Mouse (Mus musculus) left cerebral cortex, adult 2 months (tissue): ENCODE measurements around the gene Btd. TPM values are rescaled to one million over a fixed set of nuclear protein-coding genes. Genes with fewer than 3 reads are reported as not detected.
A peak's percentile ranks its signal among the peaks of the same experiment; 100 is the strongest.

Source experiments
- DNase-seq, 2 experiments: peaks; one replicate each; pipeline ENCODE4 v3.0.0; 2021 to 2022; ENCODE audit warnings: low spot score in 2 of 2, mixed read lengths in 1 of 2; ENCODE audit errors: extremely low spot score in 1 of 2
- H3K27ac ChIP-seq: fragments of 200-600 bp; 2 replicates; pipeline ENCODE4 v1.8.1; 2022
- H3K4me3 ChIP-seq: fragments of 200-600 bp; 2 replicates; pipeline ENCODE4 v1.8.1; 2022
- CTCF ChIP-seq: fragments of 200-600 bp; IDR thresholded peaks from 2 replicates; pipeline ENCODE4 v1.8.1; 2022; ENCODE audit warnings: antibody characterized with exemption, mild to moderate bottlenecking, moderate library complexity
- intact Hi-C: fragments of 180-260 bp; cut with DNase I; formaldehyde crosslinking; loops from one replicate; pipeline ENCODE4 v1.15.1; 2025
- total RNA-seq, 2 experiments: library from RNA; stranded (reverse); gene quantifications; 2 replicates each; pipeline ENCODE4 v1.2.3; 2021

Btd gene
- total RNA-seq, 2 experiments from 2014 or later = 8.4 to 8.8 TPM

DNA sequence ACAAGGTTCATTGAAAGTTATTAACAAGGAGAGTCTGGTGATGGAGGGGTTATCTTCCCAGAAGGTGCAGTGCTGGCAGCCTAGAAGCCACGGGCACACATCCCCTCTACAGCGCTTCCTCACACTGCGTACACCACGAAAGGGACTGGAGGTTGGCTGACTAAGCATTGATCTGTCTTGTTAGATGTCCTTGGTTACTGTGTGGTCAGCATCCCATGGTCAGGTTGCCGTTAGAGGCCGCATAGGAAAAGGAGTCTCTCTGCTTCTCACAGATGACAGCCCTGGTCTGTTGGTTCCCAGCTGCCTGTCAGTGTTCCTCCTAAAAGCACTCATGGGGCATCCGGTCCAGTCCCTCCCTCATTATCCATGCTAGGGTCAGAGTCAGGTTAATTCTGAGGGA lies 10.4 kb downstream of the Btd start:
- DNase-seq = no peak
- intact Hi-C loops = no loop called here
- TF ChIP-seq CTCF = no peak
- Histone ChIP-seq H3K27ac (no peak overlapping the region), H3K4me3 (no peak overlapping the region)

DNA sequence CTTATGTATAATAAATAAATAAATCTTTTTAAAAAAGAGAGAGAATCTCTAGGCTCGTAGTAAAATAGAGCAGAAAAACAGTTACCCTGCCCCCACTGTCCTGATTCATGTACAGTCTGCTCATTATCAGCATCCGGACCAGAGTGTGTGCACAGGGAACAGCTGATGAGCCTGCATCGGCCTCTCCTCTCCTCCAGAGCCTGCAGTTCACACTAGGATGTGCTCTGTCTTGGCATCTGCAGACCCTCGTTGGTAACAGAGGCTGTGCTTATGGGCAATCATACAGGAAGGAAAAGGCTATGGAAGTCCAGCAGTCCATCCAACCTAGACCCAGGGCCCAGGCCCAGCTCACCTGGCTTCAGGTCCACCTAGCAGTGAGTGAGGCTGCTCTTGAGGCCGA lies 11.3 kb downstream of the Btd start:
- DNase-seq = no peak
- TF ChIP-seq CTCF = no peak
- Histone ChIP-seq H3K27ac (no peak overlapping the region), H3K4me3 (no peak overlapping the region)
- intact Hi-C loops = no loop called here

DNA sequence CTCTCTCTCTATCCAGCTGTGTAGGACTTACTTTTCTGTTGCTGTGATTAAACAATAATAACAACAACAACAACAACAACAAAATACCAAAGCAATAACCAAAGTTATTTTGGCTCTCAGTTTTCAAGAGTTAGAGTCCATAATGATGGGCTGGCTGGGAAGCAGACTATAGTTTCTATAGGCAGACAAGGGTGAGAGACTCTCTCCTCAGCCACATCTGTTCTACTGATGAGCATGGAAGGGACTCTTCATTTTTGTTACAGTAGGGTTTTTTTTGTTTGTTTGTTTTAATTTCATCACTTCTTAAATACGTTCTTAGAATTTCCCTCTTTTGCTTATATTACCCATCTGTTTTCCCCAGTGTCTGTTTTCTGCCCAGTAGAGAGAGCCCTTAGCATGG lies 11.8 kb downstream of the Btd start:
- DNase-seq = no peak
- intact Hi-C loops = no loop called here
- Histone ChIP-seq H3K4me3 (no peak overlapping the region), H3K27ac (no peak overlapping the region)
- TF ChIP-seq CTCF = no peak

DNA sequence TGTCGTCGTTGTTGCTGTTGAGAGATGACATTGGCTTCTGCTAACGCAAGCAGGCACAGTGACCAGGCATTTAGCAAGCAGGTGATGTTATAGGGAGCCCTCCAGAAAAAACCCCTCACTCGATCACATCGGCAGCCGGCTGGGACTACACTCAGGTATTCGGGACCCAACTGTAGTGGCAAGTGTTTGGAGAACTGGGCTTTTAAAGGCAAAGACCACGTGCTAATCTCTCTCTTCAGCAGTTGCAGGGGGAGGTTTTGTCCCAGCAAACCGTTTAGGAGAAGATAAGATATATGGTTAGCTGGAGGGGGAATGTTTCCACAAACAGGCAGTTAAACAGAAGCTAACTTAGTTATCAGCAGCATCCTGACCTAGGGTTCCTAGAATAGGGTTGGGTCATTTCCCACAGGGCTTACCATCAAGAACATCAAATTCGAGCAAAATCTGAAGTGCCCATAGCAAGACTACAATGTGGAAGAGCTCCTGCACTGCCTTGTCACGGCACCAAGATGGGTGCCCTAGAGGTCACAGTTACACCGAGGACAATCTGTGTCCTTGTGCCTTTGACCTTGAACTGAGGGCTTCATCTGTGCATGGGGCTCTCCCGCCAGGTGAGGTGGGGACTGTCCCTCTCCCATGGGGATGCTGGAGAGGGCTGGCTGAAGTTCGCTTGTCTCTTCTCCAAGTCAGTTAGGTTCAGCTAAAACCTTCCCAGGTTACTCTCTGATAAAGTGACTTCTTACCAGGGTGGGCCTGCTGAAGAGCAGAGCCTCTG lies 12.5 kb downstream of the Btd start:
- no peak for TF ChIP-seq CTCF
- no peak overlapping the region for H3K27ac ChIP-seq
- H3K4me3 ChIP-seq = no peak overlapping the region
- intact Hi-C loops = no loop called here
- DNase-seq = no peak

DNA sequence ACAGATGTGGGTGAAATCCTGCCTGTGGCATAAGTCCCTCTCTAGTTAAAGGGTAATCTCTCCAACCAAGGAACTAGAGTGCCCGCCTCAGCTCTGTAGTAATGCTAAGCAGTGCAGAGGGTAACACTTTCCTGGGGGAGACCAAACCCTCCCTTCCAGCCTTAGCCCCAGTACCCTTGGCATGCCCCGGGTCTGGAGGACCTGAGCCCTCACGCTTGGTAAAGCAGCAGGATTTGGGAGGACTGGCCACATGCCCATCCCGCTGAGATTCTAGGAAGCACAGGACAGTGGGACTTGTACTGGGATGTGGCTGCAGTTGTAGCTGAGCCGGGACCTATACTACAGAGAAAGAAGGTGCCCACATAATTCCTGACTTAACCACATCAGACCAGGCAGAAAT lies 14.0 kb downstream of the Btd start:
- intact Hi-C loops = loop anchor here (5.0 kb wide), 2 partner anchors 287 to 422 kb away; no protein-coding TSS in a partner anchor
- H3K4me3 ChIP-seq = no peak overlapping the region
- DNase-seq = no peak
- no peak for TF ChIP-seq CTCF
- no peak overlapping the region for H3K27ac ChIP-seq

DNA sequence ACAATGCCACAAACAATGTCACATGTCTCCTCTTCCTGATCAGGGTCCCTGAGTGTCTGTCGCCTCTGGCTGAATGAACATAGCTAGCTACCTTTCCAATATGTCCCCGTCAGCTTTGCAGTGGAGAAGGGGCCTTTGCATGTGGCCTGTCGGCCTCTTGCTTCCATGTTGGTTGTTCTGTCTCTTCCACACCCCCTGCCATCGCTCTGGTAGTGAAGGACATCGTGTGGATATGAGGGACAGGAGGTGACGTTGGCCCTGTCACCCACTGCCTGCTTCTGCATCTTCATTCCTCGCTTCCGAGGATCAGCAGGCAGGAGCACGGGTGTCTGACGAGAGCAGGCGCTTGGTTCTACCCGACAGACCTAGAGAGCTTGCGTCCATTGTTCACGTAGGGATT lies 14.6 kb downstream of the Btd start:
- TF ChIP-seq CTCF = no peak
- no peak for DNase-seq
- no peak overlapping the region for H3K4me3 ChIP-seq
- intact Hi-C loops = loop anchor here (5.0 kb wide), 2 partner anchors 287 to 422 kb away; no protein-coding TSS in a partner anchor
- no peak overlapping the region for H3K27ac ChIP-seq

DNA sequence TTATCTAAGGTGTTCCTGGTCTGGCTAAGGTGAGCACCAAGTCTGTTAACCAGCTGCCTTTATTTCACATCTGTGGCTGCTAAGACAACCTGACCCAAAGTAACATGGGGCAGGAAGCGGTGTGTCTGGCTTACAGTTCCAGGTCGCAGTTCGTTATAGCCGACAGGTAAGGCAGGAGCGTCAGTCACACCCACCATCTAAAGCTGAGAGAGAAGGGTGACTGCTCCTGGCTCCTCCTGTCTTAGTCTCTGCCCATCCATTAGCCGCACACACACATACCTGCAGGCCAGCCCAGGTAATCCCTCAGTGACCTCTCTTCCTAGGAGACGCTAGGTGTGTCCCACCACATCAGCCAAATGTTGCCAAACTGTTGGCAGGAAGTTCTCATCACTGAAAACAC lies 15.6 kb downstream of the Btd start:
- intact Hi-C loops = loop anchor here (5.0 kb wide), 2 partner anchors 286 to 421 kb away; no protein-coding TSS in a partner anchor
- H3K4me3 ChIP-seq = no peak overlapping the region
- no peak for TF ChIP-seq CTCF
- no peak overlapping the region for H3K27ac ChIP-seq
- DNase-seq = no peak

DNA sequence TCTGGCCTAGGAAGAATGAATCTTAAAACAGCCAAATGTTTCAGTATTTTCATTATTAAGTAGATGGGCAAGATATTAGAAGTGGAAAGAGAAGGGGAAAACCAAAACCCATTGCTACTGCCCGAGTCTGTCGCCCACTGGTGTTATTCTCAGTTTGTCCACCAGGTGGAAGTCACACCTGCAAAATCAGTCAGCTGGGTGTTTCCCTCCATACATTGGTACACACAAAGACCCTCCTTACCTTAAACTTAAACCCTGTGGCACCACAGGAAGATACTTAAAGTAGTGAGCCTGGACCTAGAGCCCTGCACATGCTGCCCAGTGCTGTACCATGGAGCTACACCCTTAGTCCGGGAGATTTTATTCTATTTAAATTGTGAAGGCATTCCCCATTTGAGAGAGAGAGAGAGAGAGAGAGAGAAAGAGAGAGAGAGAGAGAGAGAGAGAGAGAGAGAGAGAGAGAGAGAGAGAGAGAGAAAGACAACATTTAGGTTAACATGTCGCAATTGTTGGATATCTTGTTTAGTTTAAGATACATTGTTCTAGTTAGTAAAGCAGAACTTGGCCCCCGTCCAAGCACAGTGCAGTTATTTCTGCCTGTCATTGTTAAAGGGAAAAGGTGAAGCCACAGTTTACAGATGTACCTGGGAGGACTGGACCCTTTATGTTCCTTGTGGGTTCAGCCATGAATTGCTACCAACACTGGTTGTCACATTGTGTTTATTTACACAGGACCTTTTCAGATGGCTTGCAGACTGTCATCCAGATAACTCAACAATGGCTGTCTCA lies 16.2 kb downstream of the Btd start:
- peak; percentile 96 for TF ChIP-seq CTCF
- Histone ChIP-seq H3K27ac (peak overlapping the region; percentile 33; the same call in 1 of the 2 replicates), H3K4me3 (no peak overlapping the region)
- intact Hi-C loops = loop anchor here (1.0 to 5.0 kb wide), 3 partner anchors 133 to 420 kb away; no protein-coding TSS in a partner anchor
- peak; percentile 68 to 82 for DNase-seq

DNA sequence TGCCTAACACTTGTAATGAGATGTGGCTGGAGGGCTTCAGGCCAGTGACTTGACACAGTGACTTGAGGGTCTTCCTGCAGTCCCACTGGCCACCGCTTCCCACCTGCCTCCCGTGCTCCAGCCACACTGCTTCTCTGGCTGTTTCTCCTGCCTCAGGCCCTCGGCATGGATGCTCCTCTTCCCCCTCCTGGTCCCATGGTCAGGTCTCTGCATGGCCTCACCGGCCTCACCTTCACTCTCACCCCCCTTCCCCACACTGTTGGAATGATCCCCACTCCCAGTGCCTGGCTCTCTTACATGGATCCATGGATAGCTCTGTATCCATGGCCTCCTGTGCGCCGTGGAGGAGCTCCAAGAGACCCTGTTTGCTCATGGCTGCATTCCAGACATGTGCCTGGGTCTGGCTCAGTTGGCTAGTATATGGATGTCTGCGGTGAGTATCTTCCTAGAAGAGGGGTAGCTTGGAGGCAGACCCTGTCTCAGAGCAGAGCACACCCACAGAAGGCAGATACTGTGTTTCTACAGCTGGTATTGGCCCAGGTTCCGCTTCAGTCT lies 17.4 kb downstream of the Btd start:
- Histone ChIP-seq H3K27ac (no peak overlapping the region), H3K4me3 (no peak overlapping the region)
- DNase-seq = peak in 1 of 2 experiments; percentile 9
- intact Hi-C loops = loop anchor here (5.0 kb wide), 2 partner anchors 284 to 419 kb away; no protein-coding TSS in a partner anchor
- no peak for TF ChIP-seq CTCF

DNA sequence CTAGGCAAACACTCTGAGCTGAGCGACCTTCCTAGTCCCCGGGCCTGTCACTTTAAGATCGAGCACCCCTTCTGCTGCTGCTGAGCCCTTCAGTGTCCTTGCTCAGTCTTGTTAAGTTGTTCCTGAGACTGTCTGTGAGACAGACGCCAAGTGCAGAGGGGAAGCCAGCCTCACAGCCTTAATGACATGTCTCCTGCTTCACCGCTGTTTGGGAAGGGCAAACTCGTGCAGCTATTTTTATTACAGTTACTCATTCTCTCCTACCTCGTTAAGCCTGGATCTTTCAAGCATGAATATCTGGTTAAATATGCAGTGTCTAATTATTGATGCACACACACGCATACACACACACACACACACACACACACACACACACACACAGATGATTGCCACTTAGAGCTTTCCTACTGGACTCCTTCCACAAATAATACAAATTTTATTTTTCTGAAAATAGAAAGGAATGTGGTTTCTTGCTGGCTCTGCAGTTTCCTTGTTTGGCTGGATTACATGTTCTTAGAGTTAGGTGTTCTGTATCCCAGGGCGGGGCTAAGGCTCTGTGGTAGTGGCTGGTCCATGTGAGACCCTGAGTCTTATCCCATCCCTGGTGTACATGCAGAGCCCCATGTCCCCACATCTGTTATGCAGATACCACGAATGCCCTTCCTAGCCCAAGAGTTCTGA lies 18.8 kb downstream of the Btd start:
- Histone ChIP-seq H3K27ac (peak overlapping the region; percentile 97), H3K4me3 (no peak overlapping the region)
- intact Hi-C loops = loop anchor here (5.0 kb wide), 2 partner anchors 283 to 418 kb away; no protein-coding TSS in a partner anchor
- peak in 1 of 2 experiments; percentile 38 for DNase-seq
- TF ChIP-seq CTCF = no peak

DNA sequence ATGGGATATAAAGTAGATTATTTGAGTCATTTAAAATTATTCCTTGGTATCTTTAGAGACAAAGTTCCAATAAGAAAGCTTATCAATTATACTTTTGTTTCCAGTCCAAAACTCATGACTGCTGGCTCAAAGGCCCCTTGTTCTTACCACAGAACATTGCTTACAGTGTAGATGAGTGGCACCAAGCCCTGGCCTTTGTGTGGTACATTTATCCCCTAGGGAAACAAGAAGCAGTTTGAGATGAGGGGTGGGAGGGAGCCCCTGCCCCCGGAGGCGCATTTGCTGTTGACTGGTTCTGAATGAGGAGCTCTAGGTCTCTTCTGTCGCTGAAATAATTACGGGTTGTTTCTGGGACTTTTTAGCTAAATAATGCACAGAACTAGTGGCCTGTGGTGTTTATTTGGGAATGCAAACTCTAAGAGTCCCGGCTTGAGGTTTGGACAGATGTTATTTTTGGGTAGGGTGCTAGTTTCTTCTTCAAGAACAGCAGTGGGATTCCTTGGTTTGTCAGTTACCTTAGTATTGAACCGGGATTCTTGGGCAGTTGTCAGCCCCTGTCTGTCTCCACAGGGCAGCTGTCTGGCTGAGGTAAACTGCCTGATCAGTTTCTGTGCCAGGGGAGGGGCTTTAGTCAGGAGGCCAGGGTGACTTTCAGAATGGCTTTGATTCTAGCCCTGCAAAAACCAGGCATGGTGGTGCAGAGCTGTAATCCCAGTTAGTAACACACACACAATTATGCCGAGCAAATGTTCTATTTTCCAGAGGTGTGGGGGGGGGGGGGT lies 19.7 kb downstream of the Btd start:
- intact Hi-C loops = no loop called here
- Histone ChIP-seq H3K4me3 (no peak overlapping the region), H3K27ac (peak overlapping the region; percentile 97)
- TF ChIP-seq CTCF = no peak
- peak in 1 of 2 experiments; percentile 24 for DNase-seq
